Mouse (Mus musculus): ENCODE measurements around the gene Hoxb9. TPM values are rescaled to one million over a fixed set of nuclear protein-coding genes. Genes with fewer than 3 reads are reported as not detected.
A peak's percentile ranks its signal among the peaks of the same experiment; 100 is the strongest.

Gene Hoxb9
- polyA plus RNA-seq, 1 experiment from 2014 or later, result 0.08 TPM

- H3K4me2 ChIP-seq, result peak overlapping the region; percentile 84
- H3K36me3 ChIP-seq (ENCODE audit: insufficient read depth), result peaks cover 12% of the 10 kb centered on the region; the same call in 1 of the 2 replicates
- peaks cover 14% of the 10 kb centered on the region for H3K27me3 ChIP-seq (ENCODE audit: insufficient read depth, low read length)
- no peak for TF ChIP-seq CTCF (IDR thresholded peaks at IDR 0.05; ENCODE audit: low read depth)
- peak overlapping the region; percentile 99 for H3K9ac ChIP-seq
- ATAC-seq (ENCODE audit: insufficient read depth), result no peak
- H3K4me3 ChIP-seq (ENCODE audit: low read depth, low read length), result peak overlapping the region; percentile 72
- WGBS, result 2% methylated on average over 17 of the region's 17 CpGs
- no peaks in the 10 kb centered on the region; the same call in 1 of the 2 replicates for H3K4me1 ChIP-seq (ENCODE audit: insufficient read depth)
- no peaks in the 10 kb centered on the region for H3K9me3 ChIP-seq (ENCODE audit: low read depth, low read length)
- DNase-seq, result no peak
- peak overlapping the region; percentile 100 for H3K27ac ChIP-seq (ENCODE audit: low read depth)
Measured at GRCm38 (mm10) chr11:96320688-96321087, 49.4 kb downstream of the Hoxb9 start.

DNA sequence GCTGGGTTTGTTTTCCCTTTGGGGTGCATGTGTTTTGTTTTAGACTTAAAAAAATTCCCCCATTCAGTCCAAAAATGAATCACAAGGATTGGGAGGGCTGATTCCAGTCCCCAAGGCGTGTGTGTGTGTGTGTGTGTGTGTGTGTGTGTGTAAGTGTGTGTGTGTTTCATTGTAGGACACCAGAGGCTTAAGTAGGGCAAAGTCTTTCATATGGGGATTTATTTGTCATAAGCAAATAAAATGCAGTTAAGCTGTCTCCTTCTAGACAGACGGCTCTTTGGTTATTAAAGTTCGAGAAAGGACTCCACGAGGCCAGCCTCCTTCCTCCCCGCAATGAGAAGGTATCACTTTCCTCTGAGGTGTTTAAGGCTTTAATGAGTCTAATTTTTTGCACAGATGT is 50.6 kb downstream of the Hoxb9 start:
- peak overlapping the region; percentile 100 for H3K27ac ChIP-seq (ENCODE audit: low read depth)
- no peaks in the 10 kb centered on the region for H3K9me3 ChIP-seq (ENCODE audit: low read depth, low read length)
- H3K4me2 ChIP-seq, result peak overlapping the region; percentile 84
- H3K9ac ChIP-seq, result peak overlapping the region; percentile 99
- DNase-seq (no peak), ATAC-seq (ENCODE audit: insufficient read depth) (no peak)
- 14% methylated on average over 5 of the region's 5 CpGs for WGBS
- TF ChIP-seq CTCF (IDR thresholded peaks at IDR 0.05; ENCODE audit: low read depth), result no peak
- H3K4me1 ChIP-seq (ENCODE audit: insufficient read depth), result no peaks in the 10 kb centered on the region; the same call in 1 of the 2 replicates
- peak overlapping the region; percentile 72 for H3K4me3 ChIP-seq (ENCODE audit: low read depth, low read length)
- peaks cover 12% of the 10 kb centered on the region; the same call in 1 of the 2 replicates for H3K36me3 ChIP-seq (ENCODE audit: insufficient read depth)
- H3K27me3 ChIP-seq (ENCODE audit: insufficient read depth, low read length), result peaks cover 16% of the 10 kb centered on the region; the same call in 1 of the 2 replicates

DNA sequence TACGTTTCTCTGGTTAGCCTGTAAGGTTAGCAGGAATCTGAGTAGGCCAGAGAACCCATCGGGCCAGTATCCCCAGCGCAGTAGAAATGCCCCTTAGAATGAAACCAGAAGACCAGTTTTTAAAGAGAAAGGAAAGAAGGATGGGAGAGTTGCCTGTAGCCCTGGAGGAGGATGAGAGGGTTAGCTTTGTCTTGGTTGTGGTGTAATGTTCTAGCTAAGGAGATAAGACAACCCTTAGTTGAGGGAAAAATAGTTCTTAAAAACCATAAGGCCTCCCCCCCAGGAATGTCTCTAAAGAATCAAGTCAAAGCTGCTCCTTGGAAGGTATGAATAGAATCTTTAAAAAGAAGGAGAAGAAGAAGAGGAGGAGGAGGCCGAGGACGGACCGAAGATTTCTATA is 51.5 kb downstream of the Hoxb9 start:
- no peaks in the 10 kb centered on the region for H3K9me3 ChIP-seq (ENCODE audit: low read depth, low read length)
- peak overlapping the region; percentile 100 for H3K27ac ChIP-seq (ENCODE audit: low read depth)
- DNase-seq (no peak), ATAC-seq (ENCODE audit: insufficient read depth) (no peak)
- peak overlapping the region; percentile 99 for H3K9ac ChIP-seq
- WGBS, result 18% methylated on average over 6 of the region's 6 CpGs
- TF ChIP-seq CTCF (IDR thresholded peaks at IDR 0.05; ENCODE audit: low read depth), result no peak
- H3K27me3 ChIP-seq (ENCODE audit: insufficient read depth, low read length), result peaks cover 16% of the 10 kb centered on the region; the same call in 1 of the 2 replicates
- H3K4me1 ChIP-seq (ENCODE audit: insufficient read depth), result no peaks in the 10 kb centered on the region; the same call in 1 of the 2 replicates
- peaks cover 12% of the 10 kb centered on the region; the same call in 1 of the 2 replicates for H3K36me3 ChIP-seq (ENCODE audit: insufficient read depth)
- peak overlapping the region; percentile 84 for H3K4me2 ChIP-seq
- H3K4me3 ChIP-seq (ENCODE audit: low read depth, low read length), result peak overlapping the region; percentile 72

GRCm38 (mm10) chr11:96323154-96323553 is 51.9 kb downstream of the Hoxb9 start, which contains the start of gene Hoxb3:
Gene Hoxb3 (plus strand): TSS chr11:96323326.
- no peak for TF ChIP-seq CTCF (IDR thresholded peaks at IDR 0.05; ENCODE audit: low read depth)
- DNase-seq (no peak), ATAC-seq (ENCODE audit: insufficient read depth) (no peak)
- 15% methylated on average over 10 of the region's 10 CpGs for WGBS
- no peaks in the 10 kb centered on the region for H3K9me3 ChIP-seq (ENCODE audit: low read depth, low read length)
- H3K27me3 ChIP-seq (ENCODE audit: insufficient read depth, low read length), result peaks cover 16% of the 10 kb centered on the region; the same call in 1 of the 2 replicates
- H3K4me3 ChIP-seq (ENCODE audit: low read depth, low read length), result peak within 1 kb of the TSS; percentile 72
- H3K4me1 ChIP-seq (ENCODE audit: insufficient read depth), result no peaks in the 10 kb centered on the region; the same call in 1 of the 2 replicates
- peak within 1 kb of the TSS; percentile 99 for H3K9ac ChIP-seq
- H3K27ac ChIP-seq (ENCODE audit: low read depth), result peak within 1 kb of the TSS; percentile 100
- H3K36me3 ChIP-seq (ENCODE audit: insufficient read depth), result peaks cover 12% of the 10 kb centered on the region; the same call in 1 of the 2 replicates
- peak within 1 kb of the TSS; percentile 84 for H3K4me2 ChIP-seq

GRCm38 (mm10) chr11:96324125-96324524 is 52.9 kb downstream of the Hoxb9 start:
- H3K4me3 ChIP-seq (ENCODE audit: low read depth, low read length), result peak overlapping the region; percentile 72
- no peak for TF ChIP-seq CTCF (IDR thresholded peaks at IDR 0.05; ENCODE audit: low read depth)
- H3K27ac ChIP-seq (ENCODE audit: low read depth), result peak overlapping the region; percentile 100
- WGBS, result 7% methylated on average over 5 of the region's 5 CpGs
- H3K4me2 ChIP-seq, result peak overlapping the region; percentile 84
- DNase-seq, result peak; percentile 78
- H3K4me1 ChIP-seq (ENCODE audit: insufficient read depth), result peaks cover under 1% of the 10 kb centered on the region; the same call in 1 of the 2 replicates
- peaks cover 12% of the 10 kb centered on the region; the same call in 1 of the 2 replicates for H3K36me3 ChIP-seq (ENCODE audit: insufficient read depth)
- no peaks in the 10 kb centered on the region for H3K9me3 ChIP-seq (ENCODE audit: low read depth, low read length)
- H3K9ac ChIP-seq, result peak overlapping the region; percentile 99
- ATAC-seq (ENCODE audit: insufficient read depth), result no peak
- peaks cover 14% of the 10 kb centered on the region; the same call in 1 of the 2 replicates for H3K27me3 ChIP-seq (ENCODE audit: insufficient read depth, low read length)

GRCm38 (mm10) chr11:96324965-96325364 is 53.7 kb downstream of the Hoxb9 start:
- 13% methylated on average over 8 of the region's 8 CpGs for WGBS
- DNase-seq, result no peak
- no peak for TF ChIP-seq CTCF (IDR thresholded peaks at IDR 0.05; ENCODE audit: low read depth)

GRCm38 (mm10) chr11:96325747-96326212 is 54.5 kb downstream of the Hoxb9 start:
- peak overlapping the region; percentile 72 for H3K4me3 ChIP-seq (ENCODE audit: low read depth, low read length)
- 0 out of 2 replicates have a peak, but pooled peaks cover 7% of the 10 kb centered on the region for H3K27me3 ChIP-seq (ENCODE audit: insufficient read depth, low read length)
- WGBS, result 6% methylated on average over 22 of the region's 22 CpGs
- TF ChIP-seq CTCF (IDR thresholded peaks at IDR 0.05; ENCODE audit: low read depth), result no peak
- peak overlapping the region; percentile 100 for H3K27ac ChIP-seq (ENCODE audit: low read depth)
- peak; percentile 73 for DNase-seq
- peak overlapping the region; percentile 84 for H3K4me2 ChIP-seq
- peaks cover 12% of the 10 kb centered on the region for H3K4me1 ChIP-seq (ENCODE audit: insufficient read depth)
- no peaks in the 10 kb centered on the region for H3K9me3 ChIP-seq (ENCODE audit: low read depth, low read length)
- H3K9ac ChIP-seq, result peak overlapping the region; percentile 99
- H3K36me3 ChIP-seq (ENCODE audit: insufficient read depth), result peaks cover 19% of the 10 kb centered on the region
- ATAC-seq (ENCODE audit: insufficient read depth), result no peak

More at GRCm38 (mm10) chr11:96324965-96325364, 53.7 kb downstream of the Hoxb9 start:
- H3K4me2 ChIP-seq, result peak overlapping the region; percentile 84
- H3K9ac ChIP-seq, result peak overlapping the region; percentile 99
- peak overlapping the region; percentile 72 for H3K4me3 ChIP-seq (ENCODE audit: low read depth, low read length)
- no peak for ATAC-seq (ENCODE audit: insufficient read depth)
- 0 out of 2 replicates have a peak, but pooled peaks cover 9% of the 10 kb centered on the region for H3K27me3 ChIP-seq (ENCODE audit: insufficient read depth, low read length)
- H3K4me1 ChIP-seq (ENCODE audit: insufficient read depth), result peaks cover 6% of the 10 kb centered on the region
- H3K36me3 ChIP-seq (ENCODE audit: insufficient read depth), result peaks cover 15% of the 10 kb centered on the region
- no peaks in the 10 kb centered on the region for H3K9me3 ChIP-seq (ENCODE audit: low read depth, low read length)
- peak overlapping the region; percentile 100 for H3K27ac ChIP-seq (ENCODE audit: low read depth)

MicroRNAs encoded within 50 kb of the gene (microRNA counts, 519-probe panel; counts per million panel counts)
- microRNA mmu-miR-10a (4,357 counts per million, percentile 90 among the panel's probes with 10 or more counts), microRNA mmu-miR-196a (2,529 counts per million, percentile 46 among the panel's probes with 10 or more counts)

Small RNA genes within 50 kb of the gene (microRNA-seq; reads per million reads assigned to microRNA genes)
- gene Mir10a (ENCODE audit: borderline number of aligned reads), result 42,954 reads per million, percentile 99 among the genes with 10 or more reads in this experiment
- 1.9 reads per million for gene Mir196a-1 (ENCODE audit: borderline number of aligned reads)

Other genes with a start within 250 kb of the Hoxb9 start
- not detected in 2 replicates for gene Gip, start 246.9 kb upstream of the Hoxb9 start, polyA plus RNA-seq (2014; fragmentation: Nextera tagmentation; extraction: Ambion mirVana)
- gene Snf8, start 236.6 kb upstream of the Hoxb9 start, polyA plus RNA-seq (2014; fragmentation: Nextera tagmentation; extraction: Ambion mirVana), result 37.2 and 37.6 TPM in 2 replicates
- 37.8 and 43.2 TPM in 2 replicates for gene Ube2z, start 206.1 kb upstream of the Hoxb9 start, polyA plus RNA-seq (2014; fragmentation: Nextera tagmentation; extraction: Ambion mirVana)
- gene Atp5g1, start 195.8 kb upstream of the Hoxb9 start, polyA plus RNA-seq (2014; fragmentation: Nextera tagmentation; extraction: Ambion mirVana), result 725 and 738 TPM in 2 replicates
- not detected in 2 replicates for gene Calcoco2, start 159.5 kb upstream of the Hoxb9 start, polyA plus RNA-seq (2014; fragmentation: Nextera tagmentation; extraction: Ambion mirVana)
- gene Ttll6, start 137.7 kb upstream of the Hoxb9 start, polyA plus RNA-seq (2014; fragmentation: Nextera tagmentation; extraction: Ambion mirVana), result 0.09 TPM in 1 of 2 replicates, not detected in the other
- not detected in 2 replicates for gene Hoxb13, start 77.1 kb upstream of the Hoxb9 start, polyA plus RNA-seq (2014; fragmentation: Nextera tagmentation; extraction: Ambion mirVana)
- 0.99 and 1.4 TPM in 2 replicates for gene Hoxb8, start 10.4 kb downstream of the Hoxb9 start, polyA plus RNA-seq (2014; fragmentation: Nextera tagmentation; extraction: Ambion mirVana)
- 2.1 and 3.5 TPM in 2 replicates for gene Hoxb7, start 15.2 kb downstream of the Hoxb9 start, polyA plus RNA-seq (2014; fragmentation: Nextera tagmentation; extraction: Ambion mirVana)
- 19.7 and 24.4 TPM in 2 replicates for gene Hoxb6, start 21.0 kb downstream of the Hoxb9 start, polyA plus RNA-seq (2014; fragmentation: Nextera tagmentation; extraction: Ambion mirVana)
- gene Hoxb5, start 31.9 kb downstream of the Hoxb9 start, polyA plus RNA-seq (2014; fragmentation: Nextera tagmentation; extraction: Ambion mirVana), result 65.9 and 76.1 TPM in 2 replicates
- 3.8 and 3.9 TPM in 2 replicates for gene Hoxb4, start 46.8 kb downstream of the Hoxb9 start, polyA plus RNA-seq (2014; fragmentation: Nextera tagmentation; extraction: Ambion mirVana)
- gene Hoxb3, start 51.9 kb downstream of the Hoxb9 start, polyA plus RNA-seq (2014; fragmentation: Nextera tagmentation; extraction: Ambion mirVana), result 3.9 and 6.3 TPM in 2 replicates
- gene Hoxb2, start 79.1 kb downstream of the Hoxb9 start, polyA plus RNA-seq (2014; fragmentation: Nextera tagmentation; extraction: Ambion mirVana), result 48.9 and 51.6 TPM in 2 replicates
- 0.08 TPM in 1 of 2 replicates, not detected in the other for gene Hoxb1, start 94.3 kb downstream of the Hoxb9 start, polyA plus RNA-seq (2014; fragmentation: Nextera tagmentation; extraction: Ambion mirVana)
- 0.96 and 1.1 TPM in 2 replicates for gene Skap1, start 193.1 kb downstream of the Hoxb9 start, polyA plus RNA-seq (2014; fragmentation: Nextera tagmentation; extraction: Ambion mirVana)